Mouse (Mus musculus) lung, postnatal 14 days (tissue): Measurements from ENCODE around the gene Medag.
A peak's percentile ranks its signal among the peaks of the same experiment; 100 is the strongest.

ENCODE experiments used
- DNase-seq: peaks from one replicate; pipeline ENCODE4 v3.0.0; 2021

Gene Medag

DNA sequence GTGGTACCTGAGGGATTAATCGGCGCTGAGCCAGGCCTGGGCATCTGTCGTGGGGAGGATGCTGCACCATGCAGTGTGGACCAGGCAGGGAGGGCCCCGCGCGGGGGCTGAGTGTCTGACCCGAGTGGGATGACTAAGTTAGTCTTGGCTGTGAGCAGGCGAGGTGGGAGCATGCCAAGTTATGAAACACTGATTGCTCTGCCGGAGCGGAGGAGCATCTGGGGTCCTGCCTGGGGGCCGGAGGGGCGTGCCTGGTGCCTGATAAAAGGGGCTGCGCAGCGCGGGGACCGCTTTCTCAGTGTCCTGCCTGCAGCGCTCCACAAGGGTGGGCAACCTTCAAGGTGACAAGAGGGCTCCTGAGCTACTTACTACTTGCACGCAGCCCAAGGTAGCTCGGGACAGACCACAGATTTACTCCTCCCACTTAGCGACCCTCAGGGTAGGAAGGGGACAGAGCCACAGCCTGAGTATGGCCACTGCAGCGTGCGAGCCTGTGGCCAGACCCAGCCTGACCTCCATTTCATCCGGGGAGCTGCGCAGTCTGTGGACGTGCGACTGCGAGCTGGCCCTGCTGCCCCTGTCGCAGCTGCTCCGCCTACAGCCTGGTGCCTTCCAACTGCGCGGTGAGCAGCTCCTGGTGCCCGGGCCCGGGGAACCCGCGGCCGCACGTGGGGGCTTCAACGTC, at the start of gene Medag:
Medag (plus strand) TSS at position 241 of the 685 bp plus-strand sequence.
- peak; percentile 71 for DNase-seq

DNA sequence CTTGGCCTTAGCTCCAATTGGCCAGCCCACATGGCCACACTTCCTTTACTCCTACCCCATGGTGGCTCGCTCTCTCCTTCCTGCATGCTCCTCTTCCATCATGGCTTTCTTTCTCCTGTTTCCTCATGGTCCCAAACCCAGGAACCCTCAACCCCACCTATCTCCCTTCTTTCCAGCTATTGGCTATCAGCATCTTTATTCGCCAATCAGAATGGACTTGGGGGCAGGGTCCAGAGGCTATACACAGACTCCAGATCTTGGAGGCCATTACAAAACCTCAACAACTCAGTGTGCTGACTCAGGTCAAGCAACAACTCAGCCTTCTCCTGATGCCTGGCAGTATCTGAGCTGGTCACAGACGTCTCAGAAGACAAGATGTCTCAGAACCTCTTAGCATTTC, 48.9 kb upstream of the Medag start:
- no peak for DNase-seq

DNA sequence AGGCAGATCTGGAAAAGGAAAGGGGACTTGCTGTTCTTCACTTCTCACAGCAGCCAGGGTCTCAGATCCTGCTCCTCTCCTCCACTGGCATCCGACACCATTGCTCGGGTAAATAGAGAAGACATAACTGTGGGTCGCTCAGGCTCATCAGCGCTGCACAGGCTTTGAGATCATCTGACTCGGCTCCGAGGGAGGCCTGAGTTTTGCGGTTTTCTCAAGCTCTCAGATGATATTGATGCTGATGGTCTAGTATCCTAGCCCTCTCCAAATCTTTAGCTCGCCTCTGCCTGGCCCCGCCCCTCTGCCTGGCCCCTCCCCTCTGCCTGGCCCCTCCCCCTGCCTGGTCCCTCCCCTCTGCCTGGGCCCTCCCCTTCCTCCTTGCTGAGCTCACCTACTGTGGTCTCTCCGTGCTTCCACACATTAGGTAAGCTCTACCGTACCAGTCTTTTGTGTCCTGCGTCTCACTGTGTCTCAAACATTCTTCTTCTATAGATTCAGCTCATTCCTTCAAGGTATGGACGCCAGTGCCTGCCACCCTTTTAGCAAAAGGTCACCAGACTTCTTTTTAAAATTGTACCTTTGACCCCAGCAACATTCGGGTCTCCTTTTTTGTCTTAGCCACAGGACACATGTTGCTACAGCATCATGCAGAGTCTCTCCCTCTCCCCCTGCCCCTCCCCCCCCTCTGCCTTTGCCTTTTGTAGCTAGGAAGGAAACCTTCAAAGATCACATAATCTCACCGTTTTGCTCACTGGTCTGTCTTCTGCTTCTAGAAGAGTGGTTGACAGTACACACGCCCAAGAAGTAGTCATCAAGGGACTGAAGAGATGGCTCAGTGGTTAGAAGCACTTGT, 47.4 kb upstream of the Medag start:
- no peak for DNase-seq

DNA sequence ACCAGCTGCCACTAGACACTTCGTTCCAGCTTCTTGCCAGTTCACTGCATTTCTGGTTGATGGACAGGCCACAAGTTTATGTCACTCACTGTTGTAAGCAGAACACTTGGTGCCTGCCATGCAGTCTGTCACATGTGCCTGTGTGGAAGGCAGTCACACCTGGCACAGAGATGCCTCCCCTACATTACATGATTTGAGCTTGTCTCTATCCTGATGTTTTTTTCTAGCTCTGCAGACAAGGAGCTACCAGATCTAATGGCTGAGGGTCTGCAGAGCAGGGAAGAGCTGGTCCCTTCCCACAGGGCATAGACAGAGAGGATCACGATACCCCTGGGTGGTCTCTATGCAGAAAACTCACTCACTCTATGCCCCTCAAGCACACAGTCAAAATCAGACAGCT, 44.5 kb upstream of the Medag start:
- no peak for DNase-seq

DNA sequence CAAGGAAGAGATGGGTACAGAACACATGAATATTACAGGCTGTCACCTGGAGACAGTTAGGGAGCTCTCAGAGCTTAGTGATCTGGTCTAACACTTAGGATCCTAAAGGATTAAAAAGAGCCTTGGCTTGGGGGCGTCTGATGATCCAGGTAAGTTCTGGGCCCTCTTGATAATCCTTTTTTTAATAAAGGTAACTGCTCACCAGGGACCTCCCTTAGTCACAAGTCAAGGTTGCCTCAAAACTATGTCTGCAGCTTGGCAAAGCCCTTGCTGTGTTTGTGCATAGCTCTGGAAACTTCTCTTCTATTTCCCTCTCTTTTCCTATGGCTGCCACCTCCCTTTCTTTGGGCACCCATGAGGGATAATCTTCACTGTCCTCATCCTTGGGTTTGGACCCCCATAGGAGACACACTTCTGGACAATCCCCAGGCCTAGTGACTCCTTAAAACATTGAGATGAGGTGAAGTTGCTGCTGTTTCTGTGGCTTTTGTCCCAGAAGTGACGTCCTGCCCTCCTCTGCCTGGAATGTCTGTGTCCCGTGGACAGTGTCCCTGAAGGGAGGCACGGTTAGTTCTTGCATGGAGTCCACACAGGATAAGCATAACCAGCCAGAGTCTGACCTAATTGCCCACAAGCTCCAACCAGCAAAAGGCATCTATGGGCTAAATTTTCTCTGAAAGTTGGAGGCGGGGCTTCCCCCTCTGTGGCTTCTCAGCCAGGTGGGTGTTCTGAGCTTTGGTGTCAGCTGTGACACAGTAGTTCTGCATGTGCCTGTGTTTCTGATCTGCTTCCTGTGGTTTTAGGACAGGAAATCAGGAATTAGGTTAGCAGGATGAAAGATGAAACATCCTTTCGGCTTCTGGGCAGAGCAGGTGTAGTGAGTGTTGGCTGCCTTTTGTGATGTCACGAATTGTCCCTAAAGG, 43.7 kb upstream of the Medag start:
- no peak for DNase-seq

DNA sequence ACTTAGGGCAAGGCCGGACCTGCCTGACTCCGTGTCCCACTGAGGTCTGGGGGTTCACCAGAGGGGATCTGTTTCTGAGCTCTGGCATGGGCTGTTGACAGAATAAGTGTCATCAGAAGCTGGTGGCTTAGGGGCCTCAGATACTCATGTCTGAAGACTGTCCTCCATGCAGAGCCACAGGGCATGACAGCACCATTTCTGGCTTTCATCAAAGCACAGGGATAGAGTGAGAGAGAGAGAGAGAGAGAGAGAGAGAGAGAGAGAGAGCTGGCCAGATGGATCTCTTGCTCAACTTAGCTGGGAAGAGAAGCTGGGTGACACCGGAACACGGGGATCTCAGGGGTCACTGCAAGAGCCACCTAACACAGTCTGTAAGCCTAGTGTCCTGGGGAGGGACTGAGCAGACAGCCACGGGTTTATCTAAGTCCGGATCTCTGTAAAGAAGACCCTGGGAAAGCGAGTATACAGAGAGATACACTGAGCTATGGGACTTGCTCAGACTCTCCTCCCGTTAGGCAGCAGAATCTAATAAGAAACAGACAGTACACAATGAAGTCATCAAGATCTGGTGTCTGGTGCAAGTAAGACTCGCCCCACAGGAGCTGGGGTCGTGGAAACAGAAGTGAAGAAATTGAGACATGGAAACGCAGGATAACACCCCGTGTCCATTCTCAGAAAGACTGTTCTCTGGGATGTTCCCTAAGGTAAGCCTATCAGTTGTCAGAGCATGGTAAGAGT, 42.8 kb upstream of the Medag start:
- no peak for DNase-seq

DNA sequence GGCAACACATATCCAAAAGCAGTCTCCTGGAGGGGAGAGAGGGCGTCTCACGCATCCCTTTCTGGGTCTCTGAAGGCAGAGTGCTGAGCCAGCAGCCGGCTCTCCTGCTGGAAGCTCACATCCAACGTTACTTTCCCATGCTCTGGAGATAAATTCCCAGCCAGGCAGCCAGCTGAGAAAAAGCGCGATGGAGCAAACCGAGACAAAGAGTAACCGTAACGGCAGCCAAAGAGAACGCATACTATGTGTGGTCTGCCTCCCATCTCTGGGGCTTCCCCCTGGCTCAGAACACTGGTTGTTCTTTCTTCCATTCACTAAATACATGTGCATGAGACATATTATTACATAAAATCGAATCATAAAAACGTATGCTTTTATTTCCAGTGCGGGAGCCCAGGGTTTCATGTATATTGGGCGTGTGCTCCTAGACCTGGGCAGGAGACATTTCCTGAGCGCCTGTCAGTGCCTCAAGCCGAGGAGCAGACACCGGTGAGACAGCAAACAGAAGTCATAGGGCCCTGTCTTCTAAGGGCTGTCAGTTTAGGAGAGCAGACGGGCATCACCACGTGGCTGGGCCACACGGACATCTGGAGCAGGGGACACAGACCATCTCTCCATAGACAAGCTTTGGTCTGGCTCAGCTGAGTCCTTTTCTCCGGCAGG, 42.0 kb upstream of the Medag start:
- DNase-seq: no peak

DNA sequence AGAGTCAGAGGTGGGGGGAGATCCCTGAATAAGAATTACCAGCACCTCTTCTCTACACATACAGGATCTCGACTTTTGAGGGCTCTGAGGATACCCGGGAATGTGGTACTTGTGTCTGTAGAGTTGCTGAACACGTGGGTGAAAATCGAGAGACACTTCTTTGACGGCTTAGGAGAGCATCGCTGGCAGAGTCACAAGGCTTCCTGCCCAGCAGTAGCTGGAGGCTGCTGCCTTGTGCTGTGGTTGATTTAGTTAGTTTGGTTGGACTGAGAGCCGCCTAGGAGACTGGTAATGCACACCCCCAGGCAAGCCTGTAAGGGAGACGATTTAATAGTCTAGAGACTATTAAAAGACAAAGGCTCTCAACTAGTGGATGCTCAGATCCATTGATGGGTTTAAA, 39.5 kb upstream of the Medag start:
- DNase-seq: no peak

DNA sequence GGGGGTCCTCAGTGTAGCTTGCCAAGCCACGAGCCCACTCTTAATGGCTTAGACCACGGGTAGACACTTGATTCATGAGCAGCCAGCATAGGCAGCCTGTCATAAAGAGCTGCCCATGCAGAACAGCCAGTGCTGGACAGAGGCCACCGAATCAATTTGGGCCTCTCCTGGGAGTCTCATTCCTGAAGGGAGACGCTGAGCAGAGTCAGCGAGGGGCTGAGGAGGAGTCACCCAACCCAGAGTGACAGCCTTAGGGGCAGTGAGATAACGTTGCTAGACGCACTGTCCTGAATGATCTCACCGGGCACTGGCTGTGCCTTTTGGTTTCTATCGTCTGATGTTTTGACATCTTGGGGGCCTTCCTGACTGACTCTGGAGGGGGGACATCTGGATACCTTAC, 38.3 kb upstream of the Medag start:
- no peak for DNase-seq

DNA sequence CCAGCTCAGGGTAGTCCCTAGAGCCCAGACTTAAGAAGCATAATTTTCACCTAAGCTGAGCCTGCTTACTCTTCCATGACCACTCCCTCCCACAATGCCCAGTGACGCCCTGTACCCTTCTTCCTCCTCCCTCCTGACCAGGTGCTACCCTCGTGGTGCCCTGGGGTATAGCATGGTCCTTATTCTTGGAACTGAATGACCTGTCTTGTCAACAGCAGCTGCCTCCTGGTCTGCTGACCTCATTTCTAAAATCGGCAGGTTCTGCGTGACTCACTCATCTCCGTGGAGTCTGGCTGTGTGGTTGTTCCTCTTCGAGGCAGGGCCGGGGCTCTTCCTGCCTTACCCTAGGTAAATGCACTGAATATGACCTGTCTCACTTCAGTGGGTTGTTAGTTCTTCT, 37.5 kb upstream of the Medag start:
- no peak for DNase-seq

DNA sequence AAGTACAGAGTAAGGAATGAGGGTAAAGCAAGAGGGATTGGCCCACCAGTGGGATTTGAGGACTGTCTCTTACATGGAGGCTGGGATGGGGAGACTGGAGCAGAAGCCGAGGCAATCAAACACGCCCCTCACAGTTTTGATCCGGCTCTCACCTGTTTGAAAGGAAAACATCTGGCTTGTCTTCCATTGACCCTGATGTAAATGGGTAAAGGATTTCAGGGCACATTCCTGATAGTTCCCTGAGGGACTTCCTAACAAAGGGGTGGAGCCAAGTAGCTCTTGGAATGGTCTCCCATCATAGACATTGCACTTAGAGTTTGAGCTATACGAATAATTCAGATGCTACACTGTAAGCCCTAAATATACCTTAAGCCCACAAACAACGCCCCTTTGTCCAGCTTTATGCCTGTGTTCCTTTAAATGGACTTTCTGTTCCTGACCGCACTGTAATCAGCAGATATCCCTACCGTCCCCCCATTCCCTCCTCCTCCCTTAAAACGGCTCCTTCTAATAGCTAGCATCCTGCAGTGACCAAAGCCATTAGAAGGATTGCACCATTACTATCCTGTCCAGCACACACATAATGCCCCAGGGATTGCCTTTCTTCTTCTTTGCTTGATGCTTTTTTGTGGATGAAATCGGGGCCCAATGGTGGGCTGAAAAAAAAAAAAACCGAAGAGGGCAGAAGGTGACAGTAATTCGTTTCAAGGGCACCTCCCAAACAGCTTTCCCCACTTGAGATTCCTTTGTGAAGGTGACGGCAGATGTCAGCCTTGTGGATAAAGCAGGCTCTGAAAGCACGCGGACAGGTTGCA, 36.3 kb upstream of the Medag start:
- no peak for DNase-seq

DNA sequence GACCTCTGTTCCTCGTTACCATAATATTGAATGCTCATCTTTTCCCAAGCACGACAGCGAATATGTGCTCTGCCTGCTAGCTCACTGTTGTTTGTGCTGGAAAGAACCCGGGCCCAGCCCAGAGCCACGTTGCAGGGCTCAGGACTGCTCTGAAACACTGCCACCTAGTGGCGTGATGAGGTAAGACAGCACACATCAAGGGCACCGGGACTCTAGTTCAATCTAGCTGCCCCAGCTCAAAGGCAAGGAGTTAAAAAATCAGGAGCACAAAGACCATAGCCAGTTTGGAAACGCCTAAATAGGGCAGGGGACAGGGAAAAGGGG, 35.7 kb upstream of the Medag start:
- DNase-seq: peak; percentile 91

DNA sequence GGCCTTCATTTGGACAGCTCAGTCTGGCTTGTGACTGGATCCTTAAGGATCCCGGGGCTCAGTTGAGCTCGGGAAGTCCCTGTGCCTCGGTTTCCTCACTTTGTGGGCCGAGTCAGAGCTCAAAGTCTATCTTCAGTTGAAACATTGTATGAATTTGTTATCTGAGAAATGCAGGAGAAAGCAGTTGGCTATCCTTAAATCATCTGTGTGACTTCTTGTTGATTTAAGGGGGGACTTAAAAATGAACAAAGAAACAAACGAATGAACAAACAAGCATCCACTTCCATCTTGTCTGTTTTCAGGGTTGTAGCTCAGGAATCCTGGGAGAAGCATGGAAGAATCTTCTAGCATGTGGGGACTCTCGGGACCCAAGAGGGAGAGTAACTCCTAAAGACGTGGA, 35.2 kb upstream of the Medag start:
- no peak for DNase-seq

DNA sequence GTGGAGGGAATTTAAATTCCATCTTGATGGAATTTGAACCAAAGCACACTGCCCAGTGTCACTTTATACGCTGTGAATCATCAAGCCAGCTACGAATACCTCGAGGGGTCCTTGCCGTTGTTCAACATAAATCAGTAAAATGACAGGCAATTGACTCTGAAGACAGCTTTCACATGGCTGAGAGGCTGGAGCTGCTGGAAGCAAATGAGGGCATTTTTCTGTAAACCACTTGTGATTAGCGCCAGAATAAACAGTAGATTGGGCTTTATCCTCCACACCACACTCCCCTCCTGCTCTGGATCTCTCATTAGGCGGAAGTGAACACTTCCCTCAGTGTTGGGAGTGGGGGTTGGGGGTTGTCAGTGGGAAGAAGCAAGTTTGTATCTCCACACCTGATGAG, 34.3 kb upstream of the Medag start:
- DNase-seq: no peak

DNA sequence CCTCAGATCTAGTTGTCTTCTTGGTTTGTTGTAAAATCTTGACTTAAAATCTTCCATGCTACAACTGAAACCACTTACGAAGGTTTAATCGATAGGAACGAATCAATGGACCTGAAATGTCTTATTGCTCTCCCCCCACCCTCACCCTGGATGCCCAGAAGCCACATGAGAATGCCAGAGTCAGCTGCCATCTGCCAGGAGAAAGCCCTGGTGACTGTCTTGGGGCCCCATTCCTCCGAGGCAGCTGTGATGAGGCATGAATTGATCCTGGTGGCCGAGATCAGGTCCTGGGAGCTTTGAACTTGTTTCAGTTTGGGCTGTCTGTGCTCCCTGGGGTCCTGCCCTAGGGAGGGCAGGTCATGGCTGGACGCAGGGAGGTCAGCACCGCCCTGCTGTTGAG, 33.0 kb upstream of the Medag start:
- no peak for DNase-seq

DNA sequence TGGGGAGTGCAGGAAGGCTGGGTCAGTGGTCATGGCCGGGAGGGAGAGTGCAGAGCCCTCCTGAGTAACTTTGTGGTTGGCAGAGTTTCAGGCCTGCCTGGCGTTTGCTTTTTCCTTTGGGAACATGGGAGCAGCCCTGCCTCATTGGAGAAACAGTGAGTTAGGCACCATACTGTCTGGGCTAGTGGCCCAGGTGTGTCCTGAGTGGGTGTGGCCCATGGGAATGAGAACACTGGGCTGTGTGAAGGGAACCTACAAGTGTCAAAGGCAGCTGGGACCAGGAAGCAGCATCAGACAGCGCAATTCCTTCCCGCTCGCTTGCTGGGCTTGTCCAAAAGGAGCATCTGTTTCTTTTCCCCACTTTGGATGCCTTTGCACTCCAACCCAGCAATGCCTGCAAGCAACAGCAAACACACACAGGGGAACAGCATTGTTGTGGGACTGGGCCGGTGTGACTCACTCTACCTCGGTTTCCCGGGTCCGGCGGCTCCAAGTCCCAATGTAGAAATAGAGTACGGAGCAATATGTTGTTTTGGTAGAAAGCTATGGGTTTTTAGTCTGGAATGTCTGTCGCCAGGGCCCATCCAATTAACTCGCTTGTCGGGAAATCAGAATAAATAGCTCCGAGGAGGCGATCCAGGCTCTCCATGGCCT, 32.3 kb upstream of the Medag start:
- no peak for DNase-seq

DNA sequence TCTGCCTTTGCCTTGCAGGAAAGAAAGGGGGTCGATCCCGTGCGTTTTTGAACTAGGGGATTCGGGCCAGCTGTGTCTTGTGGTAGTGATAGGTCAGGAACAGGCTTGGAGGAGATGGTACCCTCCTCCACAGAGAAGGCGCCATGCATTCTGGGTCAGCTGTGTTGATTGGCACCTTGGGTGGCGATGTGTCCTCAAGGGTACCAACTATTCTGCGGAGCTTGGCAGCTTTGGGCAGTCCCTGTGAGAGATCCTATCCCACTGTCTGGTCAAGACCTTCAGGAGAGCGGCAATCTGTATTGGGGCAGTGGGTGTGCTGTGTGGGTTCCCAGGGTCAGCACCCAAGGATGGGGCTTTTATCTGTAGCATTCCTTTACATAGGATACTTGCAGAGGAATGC, 31.7 kb upstream of the Medag start:
- no peak for DNase-seq

DNA sequence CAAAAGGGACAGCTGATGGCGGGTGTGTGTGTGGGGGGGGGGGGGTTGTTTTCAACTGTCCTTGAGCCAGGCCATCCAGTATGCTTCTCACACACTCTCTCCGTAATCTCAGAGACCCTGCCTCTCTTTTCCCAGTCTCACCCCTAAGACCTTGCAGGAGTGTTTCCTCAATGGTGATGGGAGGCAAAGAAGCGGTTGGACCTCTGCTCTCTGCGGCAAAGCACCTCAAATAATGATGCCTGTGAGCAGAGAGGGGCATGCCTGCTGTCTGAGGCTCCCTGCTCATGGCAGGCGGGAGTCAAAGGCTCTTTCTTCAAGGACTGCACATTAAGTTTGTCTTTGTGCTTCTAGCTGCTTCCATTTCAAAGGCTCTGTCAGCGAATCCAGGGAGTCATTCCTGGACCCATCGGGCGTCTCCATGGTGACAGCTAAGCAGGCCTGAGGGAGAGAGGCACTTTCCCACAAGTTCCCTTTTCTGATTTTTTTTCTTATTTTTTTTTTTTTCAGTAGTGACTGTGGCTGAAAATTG, 31.1 kb upstream of the Medag start:
- DNase-seq: no peak

DNA sequence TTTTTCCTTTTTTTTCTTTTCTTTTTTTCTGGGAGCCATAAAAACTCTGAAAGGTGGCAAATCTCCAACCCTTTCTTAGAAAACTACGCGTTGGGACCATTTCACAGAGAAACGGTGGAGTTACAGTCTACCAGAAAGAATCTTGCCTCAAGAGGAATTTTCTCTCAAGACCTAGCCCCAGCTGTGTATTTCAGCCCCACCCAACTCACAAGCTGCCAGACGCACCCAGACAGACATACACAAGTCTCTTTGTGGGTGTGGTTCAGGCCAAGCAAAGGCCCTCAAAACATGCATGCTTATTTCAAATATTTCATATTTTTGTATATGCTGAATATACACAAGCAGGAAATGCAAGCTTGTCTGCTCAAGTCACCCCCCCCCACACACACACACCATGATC, 29.6 kb upstream of the Medag start:
- no peak for DNase-seq

DNA sequence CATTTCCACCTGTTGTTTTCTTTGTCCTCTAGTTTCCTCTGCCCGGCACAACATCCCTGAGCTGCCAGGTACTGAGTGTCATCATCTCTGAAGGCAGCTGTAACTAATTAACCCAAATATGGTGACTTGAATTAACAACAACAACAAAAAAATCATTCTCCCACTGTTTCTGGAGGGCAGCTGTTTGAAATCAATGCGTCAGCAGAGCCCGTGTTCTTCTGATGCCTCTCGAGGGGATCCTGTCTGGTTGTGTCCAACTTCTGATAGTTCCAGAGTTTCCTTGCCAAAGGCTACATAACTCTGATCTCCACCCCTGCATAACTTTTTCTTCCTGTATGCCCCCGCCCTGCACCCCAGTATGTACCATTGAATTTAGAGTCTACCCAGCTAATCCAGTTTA, 28.9 kb upstream of the Medag start:
- no peak for DNase-seq
